Mouse (Mus musculus): ENCODE measurements around the gene Krtap8-1. TPM values are rescaled to one million over a fixed set of nuclear protein-coding genes. Genes with fewer than 3 reads are reported as not detected.

The Krtap8-1 gene
- polyA plus RNA-seq, 1 experiment from 2014 or later = 9.2 TPM

DNA sequence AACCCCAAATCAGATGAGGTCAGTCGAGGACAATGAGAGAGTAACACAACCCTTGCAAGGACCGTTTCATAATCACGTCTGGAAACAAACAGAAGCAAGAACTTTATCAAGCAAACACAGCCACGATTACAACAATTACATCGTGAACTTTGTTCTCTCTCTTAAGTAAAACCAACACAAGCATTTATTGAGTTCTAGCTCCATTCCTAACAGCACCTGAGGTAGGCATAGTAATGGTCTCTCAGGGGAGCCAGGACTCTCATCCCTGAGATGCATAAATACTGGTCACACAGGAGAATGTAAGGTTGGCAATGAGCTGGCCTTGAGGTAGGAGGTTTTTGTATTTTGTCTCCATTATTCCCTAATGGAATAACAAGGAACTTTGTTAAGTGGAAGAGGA is 14.1 kb upstream of the Krtap8-1 start:
- WGBS = 81% methylated on average over 5 of the region's 5 CpGs
- no peaks in the 10 kb centered on the region for H3K27me3 ChIP-seq
- H3K36me3 ChIP-seq = no peaks in the 10 kb centered on the region
- H3K9ac ChIP-seq = no peak overlapping the region
- ATAC-seq (ENCODE audit: insufficient number of reproducible peaks, low FRiP score, low TSS enrichment, low read depth) = no peak
- no peaks in the 10 kb centered on the region for H3K9me3 ChIP-seq (replicated peaks)
- H3K4me3 ChIP-seq (replicated peaks) = no peak overlapping the region
- H3K27ac ChIP-seq (replicated peaks) = no peak overlapping the region
- H3K4me2 ChIP-seq (replicated peaks) = no peak overlapping the region
- H3K4me1 ChIP-seq = no peaks in the 10 kb centered on the region

DNA sequence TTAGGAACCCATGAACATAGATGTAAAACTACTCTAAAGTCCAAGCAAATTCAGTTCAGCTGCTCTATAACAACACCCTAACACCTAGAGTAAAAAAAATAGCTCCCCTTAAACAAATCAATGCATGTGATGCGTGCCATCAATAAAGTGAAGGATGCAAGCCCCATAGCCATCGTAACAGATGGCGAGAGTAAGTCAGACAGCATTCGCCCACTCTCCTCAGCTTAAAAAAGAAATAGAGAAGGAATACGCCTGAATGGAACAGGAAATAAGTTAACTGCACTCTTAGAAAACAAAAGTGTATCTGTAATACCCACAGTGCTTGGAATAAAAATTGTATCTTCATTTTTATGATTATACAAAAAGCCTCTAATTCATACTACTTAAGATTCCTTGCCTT is 9.2 kb upstream of the Krtap8-1 start:
- H3K9me3 ChIP-seq (replicated peaks) = no peaks in the 10 kb centered on the region
- H3K9ac ChIP-seq = no peak overlapping the region
- no peaks in the 10 kb centered on the region for H3K27me3 ChIP-seq
- ATAC-seq (ENCODE audit: insufficient number of reproducible peaks, low FRiP score, low TSS enrichment, low read depth) = no peak
- H3K4me2 ChIP-seq (replicated peaks) = no peak overlapping the region
- H3K4me1 ChIP-seq = no peaks in the 10 kb centered on the region
- H3K4me3 ChIP-seq (replicated peaks) = no peak overlapping the region
- H3K36me3 ChIP-seq = no peaks in the 10 kb centered on the region
- WGBS = 84% methylated on average over 5 of the region's 5 CpGs
- no peak overlapping the region for H3K27ac ChIP-seq (replicated peaks)

DNA sequence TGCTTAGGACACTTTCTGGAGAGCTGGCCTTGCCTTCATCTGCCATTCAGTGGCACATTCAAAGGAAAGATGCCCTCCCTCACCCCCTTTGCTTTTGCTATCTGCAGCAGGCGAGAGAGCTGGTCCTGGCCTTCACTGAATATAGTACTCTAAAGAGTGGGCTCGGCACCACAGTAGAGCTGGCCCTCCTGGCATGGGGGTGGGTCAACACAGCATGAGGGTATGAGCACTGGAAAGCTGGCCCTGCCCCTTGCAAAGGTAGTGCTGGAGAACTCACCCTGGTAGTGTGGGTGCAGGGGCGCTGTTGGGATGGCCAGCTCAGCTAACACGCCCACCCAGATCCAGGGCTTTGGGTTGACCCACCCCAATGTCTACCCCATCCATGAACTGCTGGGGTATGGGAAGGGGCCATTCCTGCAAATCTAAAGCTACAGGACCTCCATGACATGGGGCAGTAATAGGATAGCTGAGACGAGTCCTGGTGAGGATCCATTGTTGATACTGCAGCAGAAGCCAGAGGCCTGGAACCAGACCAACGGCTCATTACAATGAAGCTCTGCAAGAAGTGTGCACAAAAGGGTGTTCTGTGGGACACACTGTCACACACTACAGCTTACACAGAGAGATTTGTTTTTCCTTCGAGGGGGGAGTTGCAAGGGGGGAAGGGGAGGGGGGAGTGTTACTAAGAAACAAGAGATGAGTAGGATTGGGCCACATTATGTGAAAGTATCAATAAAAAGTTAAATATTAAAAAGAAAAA is 7.8 kb upstream of the Krtap8-1 start:
- no peaks in the 10 kb centered on the region for H3K9me3 ChIP-seq (replicated peaks)
- no peaks in the 10 kb centered on the region for H3K4me1 ChIP-seq
- WGBS = 80% methylated on average over 7 of the region's 7 CpGs
- no peak overlapping the region for H3K27ac ChIP-seq (replicated peaks)
- no peak overlapping the region for H3K9ac ChIP-seq
- H3K36me3 ChIP-seq = no peaks in the 10 kb centered on the region
- H3K4me2 ChIP-seq (replicated peaks) = no peak overlapping the region
- ATAC-seq (ENCODE audit: insufficient number of reproducible peaks, low FRiP score, low TSS enrichment, low read depth) = no peak; the same call in 1 of the 2 replicates
- H3K27me3 ChIP-seq = no peaks in the 10 kb centered on the region
- H3K4me3 ChIP-seq (replicated peaks) = no peak overlapping the region

DNA sequence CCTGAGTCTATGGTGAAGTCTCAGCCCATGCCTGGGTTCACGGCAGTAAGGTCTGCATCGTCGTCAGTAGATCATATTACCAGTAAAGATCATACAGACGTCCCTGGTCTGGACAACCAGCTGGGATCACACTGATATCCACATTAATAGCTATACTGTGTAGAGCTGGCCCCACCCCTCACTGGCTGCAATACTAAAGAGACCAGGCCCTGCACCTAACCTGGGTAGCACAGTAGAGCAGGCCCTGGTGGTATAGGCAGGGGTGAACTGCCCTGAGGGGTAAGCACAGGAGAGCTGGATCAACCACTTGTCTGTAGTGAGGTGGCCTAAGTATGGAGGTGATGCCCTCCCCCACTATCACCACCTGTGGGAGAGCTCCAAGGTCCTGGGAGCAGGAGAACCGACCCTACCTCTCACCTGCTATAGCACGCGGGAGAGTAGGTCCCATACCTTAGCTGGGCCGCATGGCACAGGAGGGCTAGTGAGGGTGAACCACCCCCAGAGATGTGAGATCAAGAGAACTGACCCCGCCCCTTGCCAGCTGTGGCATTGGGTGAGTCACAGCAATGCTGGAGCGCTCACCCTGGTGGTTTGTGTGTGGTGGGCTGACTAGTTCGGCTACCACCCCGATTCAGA is 10.0 kb downstream of the Krtap8-1 start:
- H3K4me1 ChIP-seq = no peaks in the 10 kb centered on the region
- H3K4me2 ChIP-seq (replicated peaks) = no peak overlapping the region
- H3K9ac ChIP-seq = no peak overlapping the region
- H3K27me3 ChIP-seq = no peaks in the 10 kb centered on the region
- no peak overlapping the region for H3K27ac ChIP-seq (replicated peaks)
- H3K36me3 ChIP-seq = no peaks in the 10 kb centered on the region
- 76% methylated on average over 12 of the region's 12 CpGs for WGBS
- ATAC-seq (ENCODE audit: insufficient number of reproducible peaks, low FRiP score, low TSS enrichment, low read depth) = no peak
- H3K9me3 ChIP-seq (replicated peaks) = no peaks in the 10 kb centered on the region
- no peak overlapping the region for H3K4me3 ChIP-seq (replicated peaks)

DNA sequence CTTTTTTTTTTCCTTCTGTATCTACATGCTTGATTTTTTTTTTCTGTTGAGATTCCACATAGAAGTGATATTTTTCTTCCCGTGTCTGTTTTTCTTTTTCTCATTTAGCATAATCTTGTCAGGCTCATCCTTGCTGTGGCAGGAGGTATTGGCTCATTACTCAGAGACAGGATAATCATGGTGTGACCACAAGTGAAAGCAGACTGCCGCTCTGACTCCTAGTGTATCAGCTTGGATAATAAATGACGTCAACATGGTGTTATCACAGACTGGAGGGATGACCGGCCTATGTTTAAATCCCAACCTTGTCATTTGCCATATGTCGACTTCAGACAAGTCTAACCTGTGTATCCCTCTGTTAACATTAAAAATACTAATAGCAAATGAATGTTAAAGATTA is 26.6 kb downstream of the Krtap8-1 start:
- WGBS = 73% methylated on average over 5 of the region's 5 CpGs
- Histone ChIP-seq H3K4me1 (no peaks in the 10 kb centered on the region), H3K9me3 (replicated peaks) (no peaks in the 10 kb centered on the region), H3K27ac (replicated peaks) (no peak overlapping the region), H3K36me3 (no peaks in the 10 kb centered on the region), H3K4me3 (replicated peaks) (no peak overlapping the region), H3K27me3 (no peaks in the 10 kb centered on the region), H3K4me2 (replicated peaks) (no peak overlapping the region), H3K9ac (no peak overlapping the region)
- no peak for ATAC-seq (ENCODE audit: insufficient number of reproducible peaks, low FRiP score, low TSS enrichment, low read depth)

Other genes starting within 250 kb of the Krtap8-1 start
- gene Krtap21-1, start 84.1 kb downstream of the Krtap8-1 start, polyA plus RNA-seq (2015; fragmentation: Nextera tagmentation; extraction: Ambion mirVana) = 1.1 and 1.7 TPM in 2 replicates
- gene Krtap6-2, start 67.8 kb downstream of the Krtap8-1 start, polyA plus RNA-seq (2015; fragmentation: Nextera tagmentation; extraction: Ambion mirVana) = 0.29 and 2.1 TPM in 2 replicates
- gene Krtap7-1, start 20.4 kb upstream of the Krtap8-1 start, polyA plus RNA-seq (2015; fragmentation: Nextera tagmentation; extraction: Ambion mirVana) = 3.0 and 11.7 TPM in 2 replicates
- gene Krtap11-1, start 83.2 kb upstream of the Krtap8-1 start, polyA plus RNA-seq (2015; fragmentation: Nextera tagmentation; extraction: Ambion mirVana) = 3.6 and 6.6 TPM in 2 replicates